Mouse (Mus musculus): ENCODE measurements around the gene Ak1. TPM values are rescaled to one million over a fixed set of nuclear protein-coding genes. Genes with fewer than 3 reads are reported as not detected.

The Ak1 gene
- total RNA-seq, 1 experiment = 90.8 TPM

DNA sequence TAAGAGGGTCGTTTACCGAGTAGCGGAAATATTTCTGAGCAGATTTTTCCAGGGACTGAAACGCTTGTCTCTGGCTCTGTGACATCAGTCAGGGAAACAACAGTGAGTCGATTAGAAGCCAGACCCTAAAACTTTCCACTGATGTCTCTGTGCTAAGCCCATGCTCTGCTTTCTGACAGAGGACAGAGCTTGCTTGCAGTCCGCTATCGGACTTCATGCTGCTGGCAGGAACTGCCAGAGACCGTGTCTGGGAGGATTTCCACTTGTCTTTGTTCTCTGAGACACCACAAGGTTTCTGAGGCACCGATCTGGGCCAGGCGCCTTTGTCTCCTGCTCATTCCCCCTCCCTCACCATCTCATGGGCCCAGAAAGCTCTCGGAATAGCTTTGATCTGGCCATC is 46.2 kb downstream of the Ak1 start:
- no peak for TF ChIP-seq HCFC1 (IDR thresholded peaks at IDR 0.05; ENCODE audit: borderline replicate concordance, insufficient read depth, low read length)
- TF ChIP-seq ZNF384 (IDR thresholded peaks at IDR 0.05; ENCODE audit: low read depth, low read length) = no peak
- TF ChIP-seq MAFK (IDR thresholded peaks at IDR 0.05; ENCODE audit: insufficient read depth, low read depth, low read length) = no peak
- no peak for TF ChIP-seq ZC3H11A (IDR thresholded peaks at IDR 0.05; ENCODE audit: borderline replicate concordance, low read depth, low read length)
- no peak for TF ChIP-seq CHD2 (IDR thresholded peaks at IDR 0.05; ENCODE audit: low read depth, low read length)
- no peak for DNase-seq (ENCODE audit: low read depth, low spot score)

DNA sequence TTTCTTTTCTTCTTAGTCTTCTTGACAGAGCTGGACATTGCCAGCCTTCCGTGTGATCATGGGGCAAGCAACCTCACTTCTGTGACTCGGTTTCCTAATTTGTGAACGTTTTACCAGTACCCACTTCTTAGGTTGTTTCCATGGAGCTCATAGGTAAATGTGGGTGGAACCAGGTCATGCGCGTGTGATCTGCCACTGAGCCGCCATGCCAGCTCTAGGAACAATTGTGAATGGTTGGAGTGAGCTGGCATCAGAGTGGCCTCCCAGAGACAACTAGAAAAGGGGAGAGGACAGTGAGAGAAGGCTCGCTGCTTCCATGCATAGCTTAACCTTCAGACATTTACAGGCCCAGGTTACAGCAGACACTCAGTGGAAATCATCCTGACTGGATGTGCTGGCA is 46.6 kb downstream of the Ak1 start:
- H3K36me3 ChIP-seq (ENCODE audit: control insufficient read depth, insufficient read depth, low read length, poor library complexity, severe bottlenecking) = peaks cover 18% of the 10 kb centered on the region
- H3K4me1 ChIP-seq (ENCODE audit: control insufficient read depth in 2 of 2, insufficient read depth in 2 of 2, low read length in 2 of 2, poor library complexity in 1 of 2) = peaks cover 0 to 5% of the 10 kb centered on the region in 2 experiments; a peak in 2 of 4 replicates
- in situ Hi-C loops (cut with MboI; ENCODE audit: low sequenced_read_pairs in 2 of 2, unreplicated experiment in 2 of 2) = no loop called here
- no peak for DNase-seq (ENCODE audit: low read depth, low spot score)
- H3K9ac ChIP-seq (ENCODE audit: insufficient read depth, low read depth, low read length, poor library complexity, severe bottlenecking) = no peak overlapping the region
- no peaks in the 10 kb centered on the region for H3K9me3 ChIP-seq (ENCODE audit: control insufficient read depth, insufficient read depth, low read depth, low read length)
- TF ChIP-seq MAFK (IDR thresholded peaks at IDR 0.05; ENCODE audit: insufficient read depth, low read depth, low read length) (no peak), CHD2 (IDR thresholded peaks at IDR 0.05; ENCODE audit: low read depth, low read length) (no peak), HCFC1 (IDR thresholded peaks at IDR 0.05; ENCODE audit: borderline replicate concordance, insufficient read depth, low read length) (no peak), ZNF384 (IDR thresholded peaks at IDR 0.05; ENCODE audit: low read depth, low read length) (no peak), ZC3H11A (IDR thresholded peaks at IDR 0.05; ENCODE audit: borderline replicate concordance, low read depth, low read length) (no peak)
- no peak overlapping the region for H3K4me3 ChIP-seq (ENCODE audit: insufficient read depth in 1 of 2, low read depth in 1 of 2, low read length in 2 of 2, poor library complexity in 1 of 2, severe bottlenecking in 1 of 2)
- H3K27ac ChIP-seq (ENCODE audit: insufficient read depth, low read depth, low read length, poor library complexity, severe bottlenecking) = no peak overlapping the region

More for the DNA sequence above, 46.2 kb downstream of the Ak1 start:
- H3K9me3 ChIP-seq (ENCODE audit: control insufficient read depth, insufficient read depth, low read depth, low read length) = no peaks in the 10 kb centered on the region
- in situ Hi-C loops (cut with MboI; ENCODE audit: low sequenced_read_pairs in 2 of 2, unreplicated experiment in 2 of 2) = no loop called here
- peaks cover 0 to 5% of the 10 kb centered on the region in 2 experiments; a peak in 2 of 4 replicates for H3K4me1 ChIP-seq (ENCODE audit: control insufficient read depth in 2 of 2, insufficient read depth in 2 of 2, low read length in 2 of 2, poor library complexity in 1 of 2)
- no peak overlapping the region for H3K4me3 ChIP-seq (ENCODE audit: insufficient read depth in 1 of 2, low read depth in 1 of 2, low read length in 2 of 2, poor library complexity in 1 of 2, severe bottlenecking in 1 of 2)
- no peak overlapping the region for H3K27ac ChIP-seq (ENCODE audit: insufficient read depth, low read depth, low read length, poor library complexity, severe bottlenecking)
- H3K36me3 ChIP-seq (ENCODE audit: control insufficient read depth, insufficient read depth, low read length, poor library complexity, severe bottlenecking) = peaks cover 14% of the 10 kb centered on the region
- no peak overlapping the region for H3K9ac ChIP-seq (ENCODE audit: insufficient read depth, low read depth, low read length, poor library complexity, severe bottlenecking)

DNA sequence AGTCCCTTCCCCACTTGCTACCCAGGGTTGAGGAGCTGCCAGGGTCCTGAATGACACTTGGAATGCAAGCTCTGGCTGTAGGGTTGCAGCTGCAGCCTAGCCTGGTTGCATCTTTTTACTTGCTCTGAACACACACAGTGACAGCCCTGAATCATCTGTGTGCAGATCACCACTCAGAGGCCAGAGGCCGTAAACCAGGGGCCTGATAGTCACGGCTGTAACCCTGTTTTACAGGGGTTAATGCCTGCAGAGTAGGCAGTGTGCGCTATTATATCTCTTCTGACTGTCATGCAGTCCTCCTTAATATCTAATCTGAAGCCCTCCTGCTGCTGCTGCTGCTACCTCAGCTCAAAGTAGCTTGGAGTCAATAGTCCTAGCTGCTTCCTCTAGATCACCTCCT is 48.3 kb downstream of the Ak1 start:
- DNase-seq (ENCODE audit: low read depth, low spot score) = no peak
- Histone ChIP-seq H3K9me3 (ENCODE audit: control insufficient read depth, insufficient read depth, low read depth, low read length) (no peaks in the 10 kb centered on the region), H3K9ac (ENCODE audit: insufficient read depth, low read depth, low read length, poor library complexity, severe bottlenecking) (no peak overlapping the region), H3K4me1 (ENCODE audit: control insufficient read depth in 2 of 2, insufficient read depth in 2 of 2, low read length in 2 of 2, poor library complexity in 1 of 2) (peaks cover 0 to 5% of the 10 kb centered on the region in 2 experiments; a peak in 2 of 4 replicates), H3K4me3 (ENCODE audit: insufficient read depth in 1 of 2, low read depth in 1 of 2, low read length in 2 of 2, poor library complexity in 1 of 2, severe bottlenecking in 1 of 2) (no peak overlapping the region), H3K36me3 (ENCODE audit: control insufficient read depth, insufficient read depth, low read length, poor library complexity, severe bottlenecking) (peaks cover 25% of the 10 kb centered on the region), H3K27ac (ENCODE audit: insufficient read depth, low read depth, low read length, poor library complexity, severe bottlenecking) (no peak overlapping the region)
- in situ Hi-C loops (cut with MboI; ENCODE audit: low sequenced_read_pairs in 2 of 2, unreplicated experiment in 2 of 2) = no loop called here
- TF ChIP-seq ZNF384 (IDR thresholded peaks at IDR 0.05; ENCODE audit: low read depth, low read length) (no peak), ZC3H11A (IDR thresholded peaks at IDR 0.05; ENCODE audit: borderline replicate concordance, low read depth, low read length) (no peak), CHD2 (IDR thresholded peaks at IDR 0.05; ENCODE audit: low read depth, low read length) (no peak)

DNA sequence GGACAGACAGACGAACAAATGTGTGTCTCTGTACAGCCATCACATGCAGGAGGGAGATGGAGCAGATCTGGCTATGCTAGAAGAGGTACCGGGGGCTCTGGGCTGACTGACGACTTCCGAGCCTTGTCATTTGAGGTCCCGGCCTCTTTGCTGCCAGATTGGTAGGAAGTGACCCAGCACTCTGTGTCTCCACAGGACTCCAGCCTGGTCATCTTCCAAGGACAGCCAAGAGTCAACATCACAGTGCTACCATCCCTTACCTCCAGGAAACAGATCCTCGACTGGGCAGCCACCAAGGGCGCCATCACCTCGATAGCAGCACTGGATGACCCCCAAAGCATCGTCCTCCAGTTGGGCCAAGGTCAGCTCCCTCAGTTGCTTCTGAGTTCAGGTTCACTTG is 49.6 kb downstream of the Ak1 start:
- in situ Hi-C loops (cut with MboI; ENCODE audit: low sequenced_read_pairs in 2 of 2, unreplicated experiment in 2 of 2) = no loop called here
- H3K27ac ChIP-seq (ENCODE audit: insufficient read depth, low read depth, low read length, poor library complexity, severe bottlenecking) = no peak overlapping the region
- H3K4me3 ChIP-seq (ENCODE audit: insufficient read depth in 1 of 2, low read depth in 1 of 2, low read length in 2 of 2, poor library complexity in 1 of 2, severe bottlenecking in 1 of 2) = no peak overlapping the region
- no peak for DNase-seq (ENCODE audit: low read depth, low spot score)
- no peaks in the 10 kb centered on the region for H3K4me1 ChIP-seq (ENCODE audit: control insufficient read depth in 2 of 2, insufficient read depth in 2 of 2, low read length in 2 of 2, poor library complexity in 1 of 2)
- TF ChIP-seq ZNF384 (IDR thresholded peaks at IDR 0.05; ENCODE audit: low read depth, low read length) (no peak), ZC3H11A (IDR thresholded peaks at IDR 0.05; ENCODE audit: borderline replicate concordance, low read depth, low read length) (no peak), MAFK (IDR thresholded peaks at IDR 0.05; ENCODE audit: insufficient read depth, low read depth, low read length) (no peak), HCFC1 (IDR thresholded peaks at IDR 0.05; ENCODE audit: borderline replicate concordance, insufficient read depth, low read length) (no peak), CHD2 (IDR thresholded peaks at IDR 0.05; ENCODE audit: low read depth, low read length) (no peak)
- H3K36me3 ChIP-seq (ENCODE audit: control insufficient read depth, insufficient read depth, low read length, poor library complexity, severe bottlenecking) = peaks cover 25% of the 10 kb centered on the region
- H3K9me3 ChIP-seq (ENCODE audit: control insufficient read depth, insufficient read depth, low read depth, low read length) = no peaks in the 10 kb centered on the region
- H3K9ac ChIP-seq (ENCODE audit: insufficient read depth, low read depth, low read length, poor library complexity, severe bottlenecking) = no peak overlapping the region

All from ES-E14 (cell line).